Mouse (Mus musculus) intestine, embryonic 14.5 days (tissue): ENCODE data around the gene Dynll1. TPM values are rescaled to one million over a fixed set of nuclear protein-coding genes. Genes with fewer than 3 reads are reported as not detected.

Experiments used
- ATAC-seq: fragments of 200-750 bp; cut with Nextera tagmentation; replicated peaks from 2 replicates; pipeline ENCODE4 v1.8.0; 2017; ENCODE audit warnings: low read depth, moderate number of reproducible peaks, moderate TSS enrichment, moderate library complexity; ENCODE audit not compliant: low FRiP score, low TSS enrichment
- DNase-seq: peaks from one replicate; pipeline ENCODE4 v3.0.0-alpha.2; 2018; ENCODE audit warnings: low spot score
- H3K27ac ChIP-seq: fragments of 300-500 bp; sonication (generic); 2 replicates; pipeline ENCODE4 v1.5.1; 2014; ENCODE audit warnings: low read depth, mild to moderate bottlenecking, control low read depth
- H3K27me3 ChIP-seq: fragments of 300-500 bp; sonication (generic); replicated peaks from 2 replicates; pipeline ENCODE4 v1.6.1; 2014; ENCODE audit warnings: low read length, control low read depth; ENCODE audit not compliant: control insufficient read depth, insufficient read depth
- H3K36me3 ChIP-seq: fragments of 300-500 bp; sonication (generic); 2 replicates; pipeline ENCODE4 v1.6.1; 2014; ENCODE audit warnings: low read length, control low read depth; ENCODE audit not compliant: control insufficient read depth, insufficient read depth
- H3K4me1 ChIP-seq: fragments of 300-500 bp; sonication (generic); replicated peaks from 2 replicates; pipeline ENCODE4 v1.6.1; 2014; ENCODE audit warnings: low read length, control low read depth, mixed read lengths; ENCODE audit not compliant: control insufficient read depth, insufficient read depth
- H3K4me2 ChIP-seq: fragments of 300-500 bp; sonication (generic); 2 replicates; pipeline ENCODE4 v1.6.1; 2014; ENCODE audit warnings: low read length
- H3K4me3 ChIP-seq: fragments of 300-500 bp; sonication (generic); 2 replicates; pipeline ENCODE4 v1.5.1; 2014; ENCODE audit warnings: low read depth, low read length, control low read depth, mixed read lengths
- H3K9ac ChIP-seq: fragments of 300-500 bp; sonication (generic); 2 replicates; pipeline ENCODE4 v1.6.1; 2014; ENCODE audit warnings: mild to moderate bottlenecking, low read length
- H3K9me3 ChIP-seq: fragments of 300-500 bp; sonication (generic); 2 replicates; pipeline ENCODE4 v1.6.1; 2016; ENCODE audit warnings: low read length, control low read depth; ENCODE audit not compliant: control insufficient read depth
- WGBS: fragments of 180-500 bp; shearing (Covaris S2); extraction: QIAGEN DNeasy Blood & Tissue Kit; methylation state at CpG from one replicate; pipeline ENCODE4 v1.1.7; 2014; 5-methylcytosine and 5-hydroxymethylcytosine counted together
- polyA plus RNA-seq: library from polyadenylated mRNA; unstranded; fragments of >200 nt; fragmentation: Nextera tagmentation; extraction: Ambion mirVana; gene quantifications from 2 replicates; pipeline ENCODE4 v1.2.1, GENCODE M21; 2014

Gene Dynll1
- polyA plus RNA-seq, 1 experiment from 2014 or later, result 1,605 TPM

DNA sequence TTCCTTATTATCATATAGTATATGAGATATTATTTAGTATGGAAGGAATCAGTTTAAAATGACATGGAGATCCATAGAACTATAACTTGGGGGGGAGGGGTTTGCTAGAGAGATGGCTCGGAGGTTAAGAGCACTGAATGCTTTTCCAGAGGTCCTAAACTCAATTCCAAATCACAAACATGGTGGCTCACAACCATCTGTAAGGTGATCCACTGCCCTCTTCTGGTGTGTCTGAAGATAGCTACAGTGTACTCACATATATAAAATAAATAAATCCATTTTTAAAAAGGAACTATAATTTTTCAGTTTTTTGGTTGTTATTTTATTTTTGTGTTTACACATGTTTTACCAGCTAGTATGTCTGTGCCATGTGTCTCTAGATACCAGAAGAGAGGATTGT lies 26.4 kb downstream of the Dynll1 start:
- DNase-seq (no peak), ATAC-seq (no peak)
- Histone ChIP-seq H3K9me3 (no peaks in the 10 kb centered on the region), H3K27me3 (no peaks in the 10 kb centered on the region), H3K27ac (no peak overlapping the region), H3K36me3 (peaks cover 3% of the 10 kb centered on the region), H3K4me2 (no peak overlapping the region), H3K4me3 (no peak overlapping the region), H3K9ac (no peak overlapping the region), H3K4me1 (peaks cover 25% of the 10 kb centered on the region)
- 57% methylated on average over 1 of the region's 1 CpGs for WGBS

DNA sequence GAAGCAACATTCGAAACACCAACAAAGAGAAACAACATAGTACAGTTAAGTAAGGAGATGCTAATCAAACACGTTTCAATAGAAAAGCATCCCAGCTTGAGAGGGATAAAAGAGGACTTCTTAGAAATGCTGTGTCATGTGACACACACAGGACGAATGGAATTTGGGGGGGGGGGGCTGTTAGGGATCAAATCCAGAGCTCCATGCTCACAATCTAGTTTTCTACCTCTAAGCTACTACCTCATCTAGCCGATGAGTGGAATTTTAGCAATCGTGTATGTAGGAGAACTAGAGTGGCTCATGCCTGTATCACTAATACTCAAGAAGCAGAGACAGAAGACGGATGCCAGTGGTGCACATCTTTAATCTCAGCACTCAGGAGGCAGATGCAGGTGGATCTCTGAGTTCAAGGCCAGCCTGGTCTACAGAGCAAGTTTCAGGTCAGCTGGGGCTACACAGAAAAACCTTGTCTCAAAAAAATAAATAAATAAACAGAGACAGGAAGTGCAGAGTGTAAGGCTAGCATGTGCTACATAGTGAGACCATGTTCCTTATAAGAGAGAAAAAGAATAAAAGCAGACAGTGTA lies 27.2 kb downstream of the Dynll1 start:
- Histone ChIP-seq H3K9ac (no peak overlapping the region), H3K36me3 (peaks cover 9% of the 10 kb centered on the region), H3K27ac (peak overlapping the region; percentile 69; the same call in 1 of the 2 replicates), H3K9me3 (no peaks in the 10 kb centered on the region), H3K4me1 (peaks cover 32% of the 10 kb centered on the region), H3K4me3 (peak overlapping the region; percentile 97; the same call in 1 of the 2 replicates), H3K4me2 (peak overlapping the region; percentile 91), H3K27me3 (no peaks in the 10 kb centered on the region)
- ATAC-seq, result no peak
- WGBS, result 78% methylated on average over 6 of the region's 6 CpGs
- DNase-seq, result no peak

DNA sequence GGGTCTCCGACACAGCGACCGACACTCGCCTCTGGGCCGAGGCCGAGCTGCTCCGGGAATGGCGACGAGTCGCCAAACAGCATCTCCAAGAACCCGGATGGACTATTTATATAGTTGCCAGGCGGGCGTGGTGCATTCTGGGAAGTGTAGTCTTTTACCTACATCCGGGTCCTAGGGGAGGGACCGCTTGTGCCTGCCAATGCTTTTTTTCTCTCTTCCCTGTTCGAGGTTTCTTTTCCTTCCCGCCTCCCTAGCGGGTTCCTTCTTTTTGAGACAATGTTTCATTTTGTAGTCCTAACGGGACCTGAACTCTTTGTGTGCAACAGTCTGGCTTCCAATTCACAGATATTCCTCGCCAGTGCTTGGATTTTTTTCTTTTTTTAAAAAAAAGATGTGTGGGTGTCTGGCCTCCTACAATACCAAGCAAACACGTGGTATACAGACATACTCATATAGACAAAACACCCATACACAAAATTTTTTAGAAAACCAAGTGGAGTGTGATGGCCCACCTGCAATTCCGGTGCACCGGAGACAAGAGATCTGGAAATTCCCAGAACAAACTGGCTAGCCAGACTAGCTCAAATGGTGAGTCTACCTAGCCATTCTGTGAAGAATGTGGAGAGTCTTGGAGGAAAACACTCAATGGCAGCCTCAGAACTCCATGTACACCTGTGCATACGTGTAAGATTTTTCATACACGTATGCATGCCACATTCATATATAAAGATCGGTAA lies 27.8 kb downstream of the Dynll1 start, which contains the start of gene Rnf10:
Gene Rnf10 (minus strand): TSS at position 87 of the 737 bp plus-strand sequence.
- Histone ChIP-seq H3K27ac (peak within 1 kb of the TSS; percentile 69), H3K9ac (peak within 1 kb of the TSS; percentile 95), H3K27me3 (no peaks in the 10 kb centered on the region), H3K9me3 (no peaks in the 10 kb centered on the region), H3K4me3 (peak within 1 kb of the TSS; percentile 97), H3K36me3 (peaks cover 16% of the 10 kb centered on the region), H3K4me1 (peaks cover 35% of the 10 kb centered on the region), H3K4me2 (peak within 1 kb of the TSS; percentile 91)
- WGBS, result 13% methylated on average over 26 of the region's 26 CpGs
- DNase-seq, result peak; percentile 100
- peak; percentile 90 for ATAC-seq

DNA sequence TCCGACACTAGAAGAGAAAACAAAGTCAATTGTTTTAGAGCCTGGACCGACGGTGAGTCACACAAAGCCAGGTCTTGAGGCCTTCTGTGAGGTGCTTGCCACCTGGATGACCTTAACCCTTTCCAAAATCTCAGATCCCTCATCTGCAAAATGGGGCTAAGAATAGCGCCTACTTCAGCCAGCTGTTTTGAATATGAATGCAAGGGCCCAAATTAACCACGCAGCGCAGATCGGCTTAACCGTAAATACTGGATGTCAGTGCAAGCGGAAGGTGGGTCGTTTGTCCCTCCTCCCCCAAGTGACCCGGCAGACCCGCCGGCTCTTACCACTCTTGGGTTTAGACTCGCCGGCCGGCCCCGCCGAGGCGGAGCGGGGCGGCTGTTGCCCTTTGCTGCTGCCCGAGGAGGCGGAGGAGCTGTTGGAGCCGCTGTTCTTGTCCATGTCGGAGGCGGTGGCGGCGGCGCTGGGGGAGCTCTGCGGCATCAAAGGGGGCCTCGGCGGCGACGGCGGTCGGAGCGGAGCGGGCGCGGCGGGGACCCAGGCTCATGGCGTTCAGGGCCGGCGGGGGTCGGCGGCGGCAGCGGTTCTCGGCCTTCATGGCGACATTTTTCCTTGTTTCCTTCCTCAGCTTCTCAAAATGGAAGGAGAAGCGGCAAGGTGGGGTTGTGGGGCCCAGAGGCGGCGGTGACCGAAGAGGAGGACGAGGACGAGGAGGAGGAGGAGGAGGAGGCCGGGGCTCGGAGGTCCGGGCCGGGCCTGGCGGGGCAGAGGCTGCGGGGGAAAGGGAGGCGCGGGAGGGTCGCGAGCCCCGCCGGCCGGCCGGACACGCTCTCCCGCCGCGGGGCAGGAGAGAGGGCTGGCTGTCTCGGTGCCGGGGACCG lies 28.6 kb downstream of the Dynll1 start:
- peaks cover 35% of the 10 kb centered on the region for H3K4me1 ChIP-seq
- no peak for DNase-seq

DNA sequence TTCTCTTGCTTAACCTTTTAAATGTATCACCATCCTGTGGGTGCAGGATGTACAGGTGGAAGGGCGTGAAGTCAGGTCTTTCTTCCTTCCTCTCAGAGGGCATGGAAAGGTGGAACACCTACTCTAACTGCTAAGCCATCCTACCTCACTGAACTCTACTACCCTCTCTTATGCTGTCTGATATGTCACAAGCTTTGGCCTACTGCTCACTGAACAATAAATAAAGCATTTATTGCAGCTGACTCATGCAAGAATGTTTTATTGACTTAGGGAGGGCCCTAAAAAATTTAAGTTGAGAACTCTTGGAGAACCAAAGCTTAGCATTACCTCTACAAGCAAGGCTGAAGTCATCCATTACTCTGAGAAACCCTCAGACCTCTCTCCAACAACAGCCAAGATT lies 30.8 kb downstream of the Dynll1 start:
- 88% methylated on average over 1 of the region's 1 CpGs for WGBS
- ATAC-seq (no peak), DNase-seq (no peak)
- 0 out of 2 replicates have a peak overlapping the region, but pooled peaks have one; percentile 97 for H3K4me3 ChIP-seq
- H3K4me2 ChIP-seq, result peak overlapping the region; percentile 91
- no peak overlapping the region for H3K27ac ChIP-seq
- no peaks in the 10 kb centered on the region for H3K27me3 ChIP-seq
- peaks cover 35% of the 10 kb centered on the region for H3K4me1 ChIP-seq
- H3K9me3 ChIP-seq, result no peaks in the 10 kb centered on the region
- H3K9ac ChIP-seq, result no peak overlapping the region
- H3K36me3 ChIP-seq, result peaks cover 31% of the 10 kb centered on the region

More for the DNA sequence above, 28.6 kb downstream of the Dynll1 start:
- peak overlapping the region; percentile 69; the same call in 1 of the 2 replicates for H3K27ac ChIP-seq
- peak overlapping the region; percentile 91 for H3K4me2 ChIP-seq
- H3K36me3 ChIP-seq, result peaks cover 21% of the 10 kb centered on the region
- peak overlapping the region; percentile 95 for H3K9ac ChIP-seq
- no peaks in the 10 kb centered on the region for H3K9me3 ChIP-seq
- peak overlapping the region; percentile 97 for H3K4me3 ChIP-seq
- H3K27me3 ChIP-seq, result no peaks in the 10 kb centered on the region
- peak; percentile 61 for ATAC-seq
- WGBS, result under 1% methylated on average over 62 of the region's 77 CpGs

DNA sequence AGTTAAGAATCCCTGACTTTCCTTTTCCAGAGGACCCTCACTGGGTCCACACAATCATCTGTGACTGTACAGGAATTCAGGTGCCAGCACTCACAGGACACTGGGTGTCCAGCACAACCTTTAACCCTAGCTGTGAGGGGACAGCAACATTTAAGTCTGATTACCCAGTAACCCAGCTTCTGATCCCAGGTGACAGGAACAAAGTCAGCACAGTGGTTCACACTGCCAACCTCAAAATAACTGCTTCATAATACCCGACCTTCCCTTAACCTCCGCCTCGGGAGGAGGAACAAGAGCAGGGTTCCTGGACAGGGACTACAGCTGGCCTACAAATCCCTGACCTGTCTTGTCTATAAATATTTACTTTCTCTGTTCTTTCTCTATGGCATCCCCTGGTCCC lies 32.5 kb downstream of the Dynll1 start:
- Histone ChIP-seq H3K27me3 (no peaks in the 10 kb centered on the region), H3K27ac (no peak overlapping the region), H3K4me2 (no peak overlapping the region), H3K36me3 (peaks cover 32% of the 10 kb centered on the region), H3K9me3 (no peaks in the 10 kb centered on the region), H3K9ac (no peak overlapping the region), H3K4me1 (peaks cover 34% of the 10 kb centered on the region), H3K4me3 (no peak overlapping the region)
- ATAC-seq (no peak), DNase-seq (no peak)
- 36% methylated on average over 3 of the region's 3 CpGs for WGBS

DNA sequence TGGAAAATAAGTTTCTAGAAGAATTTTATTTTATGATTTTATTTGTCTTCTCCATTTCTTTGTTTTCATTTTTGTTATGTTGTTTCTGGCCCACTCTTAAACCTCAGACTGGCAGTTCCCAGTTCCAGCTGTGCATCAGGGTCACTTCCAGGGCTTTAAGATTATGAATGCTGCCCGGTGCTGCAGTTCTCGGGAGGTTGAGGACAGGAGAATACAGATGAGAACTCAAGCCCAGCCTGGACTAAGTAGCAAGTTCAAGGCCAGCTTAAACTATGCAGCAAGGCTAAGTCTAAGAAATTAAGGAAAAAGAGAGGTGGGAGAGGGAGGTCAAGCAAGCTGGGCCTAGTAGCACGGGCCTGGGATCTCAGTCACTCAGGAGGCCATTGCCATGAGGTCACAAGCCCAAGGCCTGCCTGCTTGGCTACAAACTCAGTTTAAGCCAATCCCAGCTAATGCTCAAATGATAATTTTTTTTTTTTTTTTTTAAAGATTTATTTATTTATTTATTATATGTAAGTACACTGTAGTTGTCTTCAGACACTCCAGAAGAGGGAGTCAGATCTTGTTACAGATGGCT lies 33.2 kb downstream of the Dynll1 start:
- no peak overlapping the region for H3K4me3 ChIP-seq
- H3K4me2 ChIP-seq, result no peak overlapping the region

DNA sequence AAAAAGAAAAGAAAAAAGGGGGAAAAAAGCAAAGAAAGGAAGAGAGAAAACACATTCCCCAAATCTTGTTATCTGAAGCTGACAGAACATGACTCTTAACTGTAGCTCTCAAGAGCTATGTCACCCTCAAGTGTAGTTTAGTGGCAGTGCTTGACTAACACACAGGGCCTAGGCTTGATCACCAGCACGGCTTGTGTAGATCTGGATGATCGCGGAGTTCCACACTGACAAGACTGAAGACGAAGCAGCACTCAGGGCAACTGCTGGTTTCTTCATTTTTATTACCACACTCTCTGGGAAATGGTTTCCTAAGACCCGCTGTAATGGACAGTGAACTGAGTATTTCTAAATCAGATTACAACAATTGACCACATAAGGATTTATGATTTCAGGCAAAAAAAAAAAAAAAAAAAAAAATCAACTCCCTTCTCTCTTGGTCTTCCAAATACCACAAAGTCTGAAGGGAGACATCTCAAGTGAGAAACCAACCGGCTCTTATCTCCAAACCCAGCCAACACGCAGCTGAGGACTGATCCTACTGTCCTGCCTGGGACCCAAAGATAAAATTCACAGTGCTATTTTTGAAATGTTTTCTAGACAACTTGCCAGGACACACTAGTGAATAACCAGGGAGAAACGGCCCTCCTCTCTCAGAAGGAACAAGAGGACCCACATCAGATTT lies 33.9 kb downstream of the Dynll1 start:
- ATAC-seq, result no peak
- Histone ChIP-seq H3K27me3 (no peaks in the 10 kb centered on the region), H3K27ac (no peak overlapping the region), H3K36me3 (peaks cover 38% of the 10 kb centered on the region), H3K9ac (no peak overlapping the region), H3K4me3 (no peak overlapping the region), H3K4me2 (no peak overlapping the region), H3K9me3 (no peaks in the 10 kb centered on the region), H3K4me1 (peaks cover 30% of the 10 kb centered on the region)
- DNase-seq, result no peak
- 81% methylated on average over 8 of the region's 8 CpGs for WGBS

More for the DNA sequence above, 33.2 kb downstream of the Dynll1 start:
- H3K4me1 ChIP-seq, result peaks cover 30% of the 10 kb centered on the region
- H3K9ac ChIP-seq, result no peak overlapping the region
- H3K9me3 ChIP-seq, result no peaks in the 10 kb centered on the region
- no peaks in the 10 kb centered on the region for H3K27me3 ChIP-seq
- H3K36me3 ChIP-seq, result peaks cover 38% of the 10 kb centered on the region
- WGBS, result 87% methylated on average over 3 of the region's 3 CpGs
- no peak for ATAC-seq
- no peak overlapping the region for H3K27ac ChIP-seq
- DNase-seq, result no peak
